16 mouse cellular contexts compared by ENCODE assay signal in the genomic region with DNA sequence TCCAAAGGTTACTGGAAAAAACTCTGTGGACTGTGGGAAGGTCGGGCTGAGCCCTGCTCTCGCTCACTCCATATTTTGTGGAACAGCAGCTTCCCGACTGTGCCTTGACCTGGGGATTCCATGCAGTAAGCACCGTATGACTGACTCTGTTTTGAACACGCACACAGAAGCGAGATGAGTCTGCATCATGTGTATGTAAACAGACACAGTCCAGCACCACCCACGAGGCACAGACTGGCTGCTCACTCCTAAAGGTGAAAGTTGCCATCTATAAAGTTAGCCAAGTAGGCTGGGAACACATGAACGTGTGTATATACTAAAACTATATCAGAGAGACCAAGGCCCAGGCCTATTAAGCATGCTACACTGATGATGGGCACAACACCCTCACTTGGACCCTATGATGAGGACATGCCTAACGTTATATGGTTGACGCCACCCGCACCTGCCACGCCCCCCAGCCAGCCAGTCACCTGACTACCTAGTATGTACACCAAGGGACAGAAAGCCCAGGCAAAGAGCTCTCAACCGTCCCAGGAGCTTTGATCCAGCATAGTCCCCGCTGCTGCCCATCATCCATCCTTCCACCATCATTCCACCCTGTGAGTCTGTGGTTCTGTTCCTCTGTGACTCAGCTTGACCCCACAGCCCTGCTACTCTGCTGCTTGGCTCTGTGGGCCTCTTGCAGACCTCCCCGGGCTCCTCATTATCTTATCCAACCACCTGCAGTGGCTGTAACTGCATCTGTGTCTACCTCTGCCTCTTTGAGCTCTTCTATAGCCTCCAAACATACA. TPM values are rescaled to one million over a fixed set of nuclear protein-coding genes. Genes with fewer than 3 reads are reported as not detected.
DNase-seq lines count a peak whose midpoint lies in the region; ATAC-seq and TF ChIP-seq lines count a peak whose summit lies in the region.
"Had no signal": no experiment of that assay in that cellular context is flagged by ENCODE, and none has a peak within 500 bp of the region (broad histone marks: within the 10 kb centered on the region; RNA-seq: fewer than 3 reads in every experiment).

No protein-coding gene starts in this region.

- no peak overlapping the region for H3K4me3 ChIP-seq in heart, embryonic 13.5 days
- H3K4me3 ChIP-seq in liver, embryonic 14.5 days (ENCODE audit: insufficient read depth in 1 of 2, low read depth in 2 of 2, low read length in 2 of 2) = peak overlapping the region; percentile 13 to 15; a peak in 1 of 4 replicates
- H3K4me3 ChIP-seq: left cerebral cortex, adult 2 months; midbrain, embryonic 13.5 days had no signal

- WGBS in heart, embryonic 13.5 days = 80% methylated on average over 15 of the region's 15 CpGs
- WGBS in liver, embryonic 14.5 days (ENCODE audit: insufficient replicate concordance) = 59% methylated on average over 15 of the region's 15 CpGs

- H3K36me3 ChIP-seq in heart, embryonic 13.5 days = no peaks in the 10 kb centered on the region
- H3K36me3 ChIP-seq in liver, embryonic 14.5 days (replicated peaks; ENCODE audit: control insufficient read depth, insufficient read depth, low read depth) = no peaks in the 10 kb centered on the region
- H3K36me3 ChIP-seq: midbrain, embryonic 13.5 days had no signal

- H3K9me3 ChIP-seq in heart, embryonic 13.5 days = no peaks in the 10 kb centered on the region
- H3K9me3 ChIP-seq in liver, embryonic 14.5 days (ENCODE audit: control insufficient read depth, low read length) = no peaks in the 10 kb centered on the region
- H3K9me3 ChIP-seq: midbrain, embryonic 13.5 days had no signal

- TF ChIP-seq CTCF in liver, embryonic 14.5 days (IDR thresholded peaks at IDR 0.05; ENCODE audit: low read depth) = no peak

- no peak overlapping the region for H3K27ac ChIP-seq in heart, embryonic 13.5 days (replicated peaks)
- peak overlapping the region; percentile 92 for H3K27ac ChIP-seq in liver, embryonic 14.5 days
- H3K27ac ChIP-seq: left cerebral cortex, adult 2 months; midbrain, embryonic 13.5 days had no signal

- peaks cover 7% of the 10 kb centered on the region; the same call in 1 of the 2 replicates for H3K4me1 ChIP-seq in heart, embryonic 13.5 days
- peaks cover 52 to 54% of the 10 kb centered on the region in 2 experiments for H3K4me1 ChIP-seq in liver, embryonic 14.5 days (replicated peaks; ENCODE audit: control insufficient read depth in 2 of 2, insufficient read depth in 2 of 2, low read length in 1 of 2)

- no peak overlapping the region for H3K9ac ChIP-seq in heart, embryonic 13.5 days
- H3K9ac ChIP-seq in liver, embryonic 14.5 days (replicated peaks) = peak overlapping the region; percentile 39
- H3K9ac ChIP-seq: forebrain, postnatal 0 days; midbrain, embryonic 13.5 days had no signal

- no peaks in the 10 kb centered on the region for H3K27me3 ChIP-seq in heart, embryonic 13.5 days (replicated peaks)
- no peaks in the 10 kb centered on the region for H3K27me3 ChIP-seq in liver, embryonic 14.5 days (ENCODE audit: control insufficient read depth, insufficient read depth, low read length)

- no peak overlapping the region for H3K4me2 ChIP-seq in heart, embryonic 13.5 days
- H3K4me2 ChIP-seq in liver, embryonic 14.5 days (ENCODE audit: low read depth) = peak overlapping the region; percentile 61
- H3K4me2 ChIP-seq: midbrain, embryonic 13.5 days had no signal

- no peak for DNase-seq in heart, adult 18-20 months
- peak; percentile 64 for DNase-seq in retina, postnatal 1 day
- no peak for DNase-seq in retina, embryonic 14.5 days (ENCODE audit: low spot score)
- peak; percentile 72 to 78 (median 77) for DNase-seq in liver, embryonic 14.5 days (ENCODE audit: low read depth in 3 of 3, low spot score in 3 of 3)
- no peak for DNase-seq in left cerebral cortex, adult 11 months (ENCODE audit: low spot score)
- no peak for DNase-seq in thymus, postnatal 10 days (ENCODE audit: low spot score in 2 of 2)
- DNase-seq: adrenal gland, adult 8-10 months; cerebellum, postnatal 14 days; forebrain, postnatal 0 days; gastrocnemius, postnatal 10 days; kidney, adult 9 months had no signal

- peak; percentile 92 for TF ChIP-seq EP300 in liver, embryonic 14.5 days (IDR thresholded peaks at IDR 0.05; ENCODE audit: low read depth)

- peak; percentile 53; the same call in 1 of the 2 replicates for ATAC-seq in heart, embryonic 13.5 days (ENCODE audit: extremely low read depth, insufficient number of reproducible peaks, low FRiP score, low TSS enrichment)
- ATAC-seq in liver, embryonic 14.5 days (ENCODE audit: insufficient read depth) = peak; percentile 98
- ATAC-seq: forebrain, postnatal 0 days; hindbrain, embryonic 16.5 days; lung, postnatal 0 days; midbrain, embryonic 13.5 days had no signal

RNA-seq across cellular contexts. Expression of a gene that starts 27.9 kb away (rescaled TPM):
- 18.7 and 19.3 TPM in 2 replicates for polyA plus RNA-seq in heart, embryonic 13.5 days (2015; fragmentation: Nextera tagmentation; extraction: Ambion mirVana)
- 10 to 100 TPM; 13.0 to 15.1 TPM for total RNA-seq in heart, adult 18-20 months (2021)
- 22.7 and 34.9 TPM in 2 replicates for polyA plus RNA-seq in liver, embryonic 14.5 days (2012; rRNA removed)
- polyA plus RNA-seq in liver, embryonic 14.5 days (2014; fragmentation: Nextera tagmentation; extraction: Ambion mirVana) = 96.2 and 118 TPM in 2 replicates

Comparison
In these comparisons a context has a peak if more than half of its experiments do, and no peak if none do; other contexts are left out.
1. DNase-seq: peak in retina, postnatal 1 day (single experiment) and liver, embryonic 14.5 days (3 of 3); none in heart, adult 18-20 months (0 of 2), retina, embryonic 14.5 days (single experiment), left cerebral cortex, adult 11 months (single experiment) and thymus, postnatal 10 days (0 of 2).